Mouse (Mus musculus) gastrocnemius, adult 2 months (tissue): ENCODE measurements around the gene Rspry1. TPM values are rescaled to one million over a fixed set of nuclear protein-coding genes. Genes with fewer than 3 reads are reported as not detected.

Experiments used
- DNase-seq: peaks from one replicate; pipeline ENCODE4 v3.0.0; 2022
- H3K27ac ChIP-seq: fragments of 200-600 bp; 2 replicates; pipeline ENCODE4 v1.8.1; 2022; ENCODE audit warnings: mild to moderate bottlenecking
- H3K4me3 ChIP-seq: fragments of 200-600 bp; 2 replicates; pipeline ENCODE4 v1.8.1; 2022; ENCODE audit warnings: mild to moderate bottlenecking, moderate library complexity
- CTCF ChIP-seq: fragments of 200-600 bp; IDR thresholded peaks from 2 replicates; pipeline ENCODE4 v1.8.1; 2022; ENCODE audit warnings: antibody characterized with exemption, mild to moderate bottlenecking, moderate library complexity
- intact Hi-C: fragments of 180-260 bp; cut with DNase I; formaldehyde crosslinking; loops from one replicate; pipeline ENCODE4 v1.15.1; 2025
- long read RNA-seq, 2 experiments: library from polyadenylated mRNA; stranded (forward); transcript quantifications; one replicate each; pipeline ENCODE4 v2.0.0; 2021
- total RNA-seq, 2 experiments: library from RNA; stranded (reverse); gene quantifications; 2 replicates each; pipeline ENCODE4 v1.2.3; 2021

Rspry1 gene
- 10 to 100 TPM in 1 of 2 experiments, 1 to 10 TPM in 1; 8.5 to 10.8 TPM for total RNA-seq
- long read RNA-seq, experiment 1, transcript Rspry1-201 (15 exons, 3,852 nt), result major isoform, 12 of 15 reads
- long read RNA-seq, experiment 1, partial matches to known transcripts, result 1 of 15 reads
- long read RNA-seq, experiment 1, other reads (novel, unspliced or antisense), result 0 of 15 reads
- long read RNA-seq, experiment 2, transcript Rspry1-201 (15 exons, 3,852 nt), result major isoform, 12 of 12 reads
- long read RNA-seq, experiment 2, partial matches to known transcripts, result 0 of 12 reads
- long read RNA-seq, experiment 2, other reads (novel, unspliced or antisense), result 0 of 12 reads

DNA sequence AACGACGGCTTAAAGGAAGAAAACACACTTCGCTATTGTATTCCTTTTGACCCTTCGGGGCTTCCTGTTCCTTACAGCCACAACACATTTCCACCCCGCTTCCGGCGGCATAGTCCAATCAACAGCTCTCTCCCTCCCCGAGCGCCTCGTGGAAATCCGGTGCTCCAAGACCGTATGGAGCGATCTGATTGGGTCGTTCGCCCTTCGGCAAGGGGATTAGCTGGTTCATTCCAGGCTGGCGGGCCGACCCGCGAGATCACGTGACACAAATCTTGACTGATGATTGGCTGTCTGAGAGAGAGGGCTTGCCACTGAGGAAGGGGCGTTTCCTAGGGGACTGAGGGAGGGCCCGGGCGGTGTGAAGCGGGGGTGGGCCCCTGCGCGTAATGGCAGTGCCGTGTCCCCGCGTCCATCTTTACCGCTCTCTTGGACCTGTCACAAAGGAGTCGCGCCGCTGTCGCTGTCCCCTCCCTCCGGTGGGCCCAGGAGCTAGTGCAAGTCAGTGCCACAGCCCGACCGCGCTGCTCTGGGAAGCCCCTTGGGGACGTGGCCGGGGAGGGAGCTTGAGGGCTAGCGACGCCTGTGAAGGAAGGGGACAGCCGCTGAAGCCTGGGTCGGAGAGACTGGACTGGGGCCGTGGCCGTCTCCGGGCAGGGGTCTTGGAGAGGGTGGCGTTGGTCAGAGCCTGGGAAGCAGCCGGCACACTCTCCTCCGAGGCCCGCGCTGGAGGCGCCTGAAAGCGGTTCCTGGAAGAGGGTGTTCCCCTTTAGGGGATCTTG is at the start of gene Rspry1, which contains the start of gene Fam192a:
Gene Rspry1, plus strand, starts transcription at position 331 of the 779 bp plus-strand sequence.
Gene Fam192a, minus strand, starts transcription at position 391 of the 779 bp plus-strand sequence.
- no peak; the same call in 1 of the 2 replicates for TF ChIP-seq CTCF
- intact Hi-C loops, result loop anchor here (2.0 kb wide), 1 partner anchor 103 kb away; no protein-coding TSS in a partner anchor
- DNase-seq, result peak; percentile 99
- H3K4me3 ChIP-seq, result peak within 1 kb of the TSS; percentile 100
- H3K27ac ChIP-seq, result peak within 1 kb of the TSS; percentile 97

DNA sequence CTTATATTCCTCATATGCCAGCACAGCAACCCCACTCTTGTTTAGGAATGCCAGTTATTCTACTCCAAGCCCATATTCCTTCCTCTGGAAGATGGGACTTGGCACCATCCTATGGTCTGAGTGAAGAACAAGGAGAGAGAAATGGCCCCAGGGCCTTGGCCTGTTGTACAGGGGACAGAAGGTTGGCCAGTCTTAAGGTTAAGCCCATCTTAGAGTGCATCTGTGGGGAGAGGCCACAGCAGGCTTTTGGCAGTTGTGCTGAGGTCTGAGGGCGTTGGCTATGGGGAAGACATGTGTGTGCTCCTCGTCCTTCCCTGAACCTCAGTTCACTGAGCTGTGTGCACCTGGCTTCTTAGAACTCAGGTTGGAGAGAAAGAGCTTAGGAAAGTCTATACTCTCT is 49.0 kb upstream of the Rspry1 start:
- no peak overlapping the region for H3K27ac ChIP-seq
- intact Hi-C loops, result no loop called here
- no peak overlapping the region for H3K4me3 ChIP-seq
- no peak for DNase-seq
- TF ChIP-seq CTCF, result no peak

DNA sequence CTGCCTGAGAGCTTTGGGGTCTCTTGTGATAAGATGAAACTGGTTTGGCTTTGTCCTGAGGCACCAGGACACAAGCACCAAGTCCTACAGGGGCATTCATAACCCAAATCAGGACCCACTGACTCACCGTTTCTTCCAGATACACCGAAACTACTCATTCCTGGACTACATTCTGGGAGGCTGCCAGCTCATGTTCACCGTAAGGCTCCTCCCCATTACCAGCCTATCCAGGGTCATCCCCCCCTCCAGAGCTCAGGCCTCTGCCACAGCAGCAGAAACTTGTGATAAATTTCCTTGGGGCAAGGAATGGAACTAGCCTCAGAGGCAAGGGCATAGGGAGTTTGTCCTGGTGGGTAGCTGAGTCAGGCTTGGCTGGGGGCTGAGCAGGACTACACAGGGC is 44.5 kb upstream of the Rspry1 start:
- H3K4me3 ChIP-seq, result no peak overlapping the region
- DNase-seq, result no peak
- intact Hi-C loops, result no loop called here
- TF ChIP-seq CTCF, result no peak
- H3K27ac ChIP-seq, result no peak overlapping the region

DNA sequence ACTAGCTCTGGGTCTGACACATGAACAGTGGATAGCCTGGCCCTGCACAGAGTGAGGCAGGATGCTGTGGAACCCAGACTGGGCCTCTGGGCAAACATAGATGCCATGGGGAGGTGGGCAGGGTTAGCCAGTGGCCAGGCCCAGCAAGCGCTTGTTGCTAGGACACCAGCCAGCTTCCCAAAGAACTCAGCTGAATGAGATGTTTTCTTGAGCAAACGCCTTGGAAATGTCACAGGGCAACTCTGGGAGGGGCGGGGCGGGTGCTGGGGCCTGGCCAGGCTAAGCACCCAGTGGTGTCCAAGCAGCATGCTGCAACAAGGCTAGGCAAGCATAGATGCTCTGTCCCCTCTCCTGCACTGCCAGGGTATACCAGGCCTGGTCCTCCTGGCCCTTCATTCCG is 40.5 kb upstream of the Rspry1 start:
- no peak for TF ChIP-seq CTCF
- Histone ChIP-seq H3K4me3 (no peak overlapping the region), H3K27ac (no peak overlapping the region)
- intact Hi-C loops, result no loop called here
- DNase-seq, result no peak

DNA sequence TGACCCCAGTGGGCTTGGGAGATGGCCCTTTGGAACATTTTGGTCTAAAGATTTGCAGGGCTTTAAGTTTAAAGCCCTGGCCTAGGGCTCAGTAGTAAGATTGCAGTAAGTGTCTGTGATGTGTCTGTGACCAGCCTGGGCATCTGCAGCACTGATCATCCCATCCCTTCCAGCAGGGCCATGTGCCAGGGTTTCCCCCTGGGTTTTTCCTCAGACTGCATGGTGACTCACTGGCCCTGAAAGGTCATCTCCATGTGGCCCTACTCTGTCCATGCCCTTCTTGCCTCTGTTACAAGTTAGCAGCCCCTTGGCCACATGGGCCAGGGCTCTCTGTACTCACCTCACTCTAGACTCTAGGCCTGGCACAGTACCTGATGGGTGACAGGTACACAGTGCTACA is 37.3 kb upstream of the Rspry1 start:
- no peak overlapping the region for H3K27ac ChIP-seq
- TF ChIP-seq CTCF, result no peak
- intact Hi-C loops, result no loop called here
- no peak overlapping the region for H3K4me3 ChIP-seq
- DNase-seq, result no peak

DNA sequence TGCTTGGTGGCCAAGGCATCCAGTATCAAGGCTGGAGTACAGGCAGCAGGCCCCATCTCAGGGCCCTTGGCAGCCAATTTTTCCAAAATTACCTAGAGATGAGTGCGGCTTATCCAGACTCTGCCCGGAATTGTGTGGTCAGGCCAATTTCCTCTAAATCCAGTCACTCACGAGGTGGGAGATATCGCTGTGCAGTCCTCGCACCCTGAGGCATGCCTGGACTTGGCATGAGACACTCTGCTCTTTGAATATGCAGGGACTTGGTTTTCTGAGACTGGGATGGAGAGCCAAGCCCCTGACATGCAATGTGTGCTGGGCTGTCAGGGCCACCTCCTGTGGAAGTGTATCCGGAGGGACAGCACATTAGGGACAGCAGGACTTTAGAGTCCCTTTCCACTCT is 35.7 kb upstream of the Rspry1 start:
- H3K27ac ChIP-seq, result no peak overlapping the region
- TF ChIP-seq CTCF, result no peak
- intact Hi-C loops, result no loop called here
- DNase-seq, result no peak
- H3K4me3 ChIP-seq, result no peak overlapping the region

GRCm38 (mm10) chr8:94566446-94567158 is 35.1 kb upstream of the Rspry1 start:
- DNase-seq, result no peak
- Histone ChIP-seq H3K27ac (no peak overlapping the region), H3K4me3 (no peak overlapping the region)
- intact Hi-C loops, result no loop called here
- TF ChIP-seq CTCF, result no peak

GRCm38 (mm10) chr8:94567159-94567849 is 34.4 kb upstream of the Rspry1 start:
- no peak for DNase-seq
- TF ChIP-seq CTCF, result no peak
- Histone ChIP-seq H3K4me3 (no peak overlapping the region), H3K27ac (no peak overlapping the region; the same call in 1 of the 2 replicates)
- intact Hi-C loops, result no loop called here

DNA sequence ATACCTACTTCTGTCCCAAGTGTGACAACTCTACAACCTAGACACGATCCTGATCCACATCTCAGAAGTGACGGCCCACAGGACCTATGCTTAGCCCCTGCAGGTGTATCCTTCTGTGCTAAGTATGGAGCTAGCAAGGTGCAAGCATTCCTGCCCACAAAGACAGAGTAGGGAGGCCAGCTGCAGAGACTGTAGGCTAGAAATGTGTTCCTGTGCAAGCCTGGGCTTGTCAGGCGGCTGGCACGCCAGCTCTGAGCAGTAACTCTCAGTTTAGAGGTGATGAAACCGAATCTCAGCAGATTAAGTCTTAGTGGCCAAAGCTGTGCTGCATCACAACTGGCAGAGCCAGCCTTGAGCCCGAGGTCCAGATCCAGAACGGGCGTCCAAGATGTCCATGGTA is 33.6 kb upstream of the Rspry1 start:
- peak; percentile 49 for DNase-seq
- no peak for TF ChIP-seq CTCF
- H3K4me3 ChIP-seq, result no peak overlapping the region
- H3K27ac ChIP-seq, result peak overlapping the region; percentile 38; the same call in 1 of the 2 replicates
- intact Hi-C loops, result no loop called here

GRCm38 (mm10) chr8:94569419-94569818 is 32.3 kb upstream of the Rspry1 start:
- no peak for DNase-seq
- Histone ChIP-seq H3K27ac (peak overlapping the region; percentile 38), H3K4me3 (no peak overlapping the region)
- intact Hi-C loops, result no loop called here
- TF ChIP-seq CTCF, result no peak

- TF ChIP-seq CTCF, result no peak
- Histone ChIP-seq H3K27ac (peak overlapping the region; percentile 76), H3K4me3 (no peak overlapping the region)
- peak; percentile 47 for DNase-seq
- intact Hi-C loops, result no loop called here
These were observed 29.8 kb upstream of the Rspry1 start for GRCm38 (mm10) chr8:94571896-94572295.
